Mouse (Mus musculus) intestine, embryonic 15.5 days (tissue): Measurements from ENCODE around the gene Gm28308. TPM values are rescaled to one million over a fixed set of nuclear protein-coding genes. Genes with fewer than 3 reads are reported as not detected.
A peak's percentile ranks its signal among the peaks of the same experiment; 100 is the strongest.

Experiments used
- ATAC-seq: fragments of 200-750 bp; cut with Nextera tagmentation; 2 replicates; pipeline ENCODE4 v1.8.0; 2017; ENCODE audit warnings: moderate TSS enrichment, moderate library complexity
- H3K27ac ChIP-seq: fragments of 300-500 bp; sonication (generic); 2 replicates; pipeline ENCODE4 v1.5.1; 2015; ENCODE audit warnings: mild to moderate bottlenecking, inconsistent platforms
- H3K27me3 ChIP-seq: fragments of 300-500 bp; sonication (generic); replicated peaks from 2 replicates; pipeline ENCODE4 v1.6.1; 2015; ENCODE audit warnings: inconsistent platforms
- H3K36me3 ChIP-seq: fragments of 300-500 bp; sonication (generic); 2 replicates; pipeline ENCODE4 v1.6.1; 2015; ENCODE audit warnings: inconsistent platforms
- H3K4me1 ChIP-seq: fragments of 300-500 bp; sonication (generic); replicated peaks from 2 replicates; pipeline ENCODE4 v1.6.1; 2015; ENCODE audit warnings: inconsistent platforms
- H3K4me2 ChIP-seq: fragments of 300-500 bp; sonication (generic); replicated peaks from 2 replicates; pipeline ENCODE4 v1.6.1; 2015; ENCODE audit warnings: mild to moderate bottlenecking, inconsistent platforms
- H3K4me3 ChIP-seq: fragments of 300-500 bp; sonication (generic); replicated peaks from 2 replicates; pipeline ENCODE4 v1.5.1; 2015; ENCODE audit warnings: inconsistent platforms
- H3K9ac ChIP-seq: fragments of 300-500 bp; sonication (generic); 2 replicates; pipeline ENCODE4 v1.6.1; 2015; ENCODE audit warnings: inconsistent platforms
- H3K9me3 ChIP-seq: fragments of 300-500 bp; sonication (generic); 2 replicates; pipeline ENCODE4 v1.6.1; 2016; ENCODE audit warnings: inconsistent platforms
- WGBS: fragments of 180-500 bp; shearing (Covaris S2); methylation state at CpG from one replicate; pipeline ENCODE4 v1.1.7; 2015; 5-methylcytosine and 5-hydroxymethylcytosine counted together
- polyA plus RNA-seq: library from polyadenylated mRNA; unstranded; fragments of >200 nt; fragmentation: Nextera tagmentation; extraction: Ambion mirVana; gene quantifications from 2 replicates; pipeline ENCODE4 v1.2.1, GENCODE M21; 2015

Gm28308 gene
- polyA plus RNA-seq, 1 experiment from 2014 or later = not detected

GRCm38 (mm10) chr6:52235267-52235666 lies 22.1 kb upstream of the Gm28308 start:
- H3K4me1 ChIP-seq = peaks cover 17% of the 10 kb centered on the region
- WGBS = 29% methylated on average over 9 of the region's 9 CpGs
- peak overlapping the region; percentile 48 for H3K4me2 ChIP-seq
- no peaks in the 10 kb centered on the region for H3K36me3 ChIP-seq
- no peak overlapping the region for H3K9ac ChIP-seq
- ATAC-seq = no peak
- H3K4me3 ChIP-seq = peak overlapping the region; percentile 38; the same call in 1 of the 2 replicates
- no peaks in the 10 kb centered on the region for H3K9me3 ChIP-seq
- no peak overlapping the region; the same call in 1 of the 2 replicates for H3K27ac ChIP-seq
- peaks cover 87% of the 10 kb centered on the region for H3K27me3 ChIP-seq

GRCm38 (mm10) chr6:52234428-52235140 lies 21.4 kb upstream of the Gm28308 start:
- H3K27me3 ChIP-seq = peaks cover 86% of the 10 kb centered on the region
- peaks cover 14% of the 10 kb centered on the region for H3K4me1 ChIP-seq
- 1% methylated on average over 65 of the region's 68 CpGs for WGBS
- H3K9me3 ChIP-seq = no peaks in the 10 kb centered on the region
- 0 out of 2 replicates have a peak overlapping the region, but pooled peaks have one; percentile 62 for H3K27ac ChIP-seq
- no peaks in the 10 kb centered on the region for H3K36me3 ChIP-seq
- ATAC-seq = peak; percentile 19
- H3K4me2 ChIP-seq = peak overlapping the region; percentile 48
- peak overlapping the region; percentile 44 for H3K9ac ChIP-seq
- H3K4me3 ChIP-seq = peak overlapping the region; percentile 38

GRCm38 (mm10) chr6:52233546-52234427 lies 20.6 kb upstream of the Gm28308 start:
- Histone ChIP-seq H3K27ac (peak overlapping the region; percentile 48; the same call in 1 of the 2 replicates), H3K9ac (peak overlapping the region; percentile 44), H3K4me3 (peak overlapping the region; percentile 38), H3K4me1 (peaks cover 14% of the 10 kb centered on the region), H3K36me3 (no peaks in the 10 kb centered on the region), H3K4me2 (peak overlapping the region; percentile 48), H3K27me3 (peaks cover 88% of the 10 kb centered on the region), H3K9me3 (no peaks in the 10 kb centered on the region)
- WGBS = 1% methylated on average over 70 of the region's 70 CpGs
- peak; percentile 21; the same call in 1 of the 2 replicates for ATAC-seq

GRCm38 (mm10) chr6:52232984-52233545 lies 19.9 kb upstream of the Gm28308 start:
- peak overlapping the region; percentile 48; the same call in 1 of the 2 replicates for H3K27ac ChIP-seq
- no peaks in the 10 kb centered on the region for H3K9me3 ChIP-seq
- H3K27me3 ChIP-seq = peaks cover 92% of the 10 kb centered on the region
- peaks cover 14% of the 10 kb centered on the region for H3K4me1 ChIP-seq
- WGBS = 3% methylated on average over 23 of the region's 23 CpGs
- H3K4me3 ChIP-seq = peak overlapping the region; percentile 38
- H3K36me3 ChIP-seq = no peaks in the 10 kb centered on the region
- peak overlapping the region; percentile 44 for H3K9ac ChIP-seq
- ATAC-seq = no peak
- H3K4me2 ChIP-seq = peak overlapping the region; percentile 48

GRCm38 (mm10) chr6:52232568-52232965 lies 19.4 kb upstream of the Gm28308 start:
- H3K9ac ChIP-seq = peak overlapping the region; percentile 44; the same call in 1 of the 2 replicates
- peak overlapping the region; percentile 38 for H3K4me3 ChIP-seq
- no peaks in the 10 kb centered on the region for H3K9me3 ChIP-seq
- ATAC-seq = no peak
- under 1% methylated on average over 18 of the region's 18 CpGs for WGBS
- H3K27me3 ChIP-seq = peaks cover 91% of the 10 kb centered on the region
- no peaks in the 10 kb centered on the region for H3K36me3 ChIP-seq
- peak overlapping the region; percentile 48 for H3K4me2 ChIP-seq
- H3K27ac ChIP-seq = no peak overlapping the region
- H3K4me1 ChIP-seq = peaks cover 14% of the 10 kb centered on the region

- 0 out of 2 replicates have a peak overlapping the region, but pooled peaks have one; percentile 26 for H3K9ac ChIP-seq
- WGBS = 2% methylated on average over 18 of the region's 18 CpGs
- H3K4me1 ChIP-seq = peaks cover 14% of the 10 kb centered on the region
- no peak overlapping the region for H3K27ac ChIP-seq
- H3K27me3 ChIP-seq = peaks cover 91% of the 10 kb centered on the region
- no peaks in the 10 kb centered on the region for H3K9me3 ChIP-seq
- ATAC-seq = no peak
- peak overlapping the region; percentile 38; the same call in 1 of the 2 replicates for H3K4me3 ChIP-seq
- no peaks in the 10 kb centered on the region for H3K36me3 ChIP-seq
- peak overlapping the region; percentile 48 for H3K4me2 ChIP-seq
Observed at GRCm38 (mm10) chr6:52231885-52232567, 18.9 kb upstream of the Gm28308 start.

GRCm38 (mm10) chr6:52230516-52231165 lies 17.5 kb upstream of the Gm28308 start, which contains the start of gene Hoxa9:
TSS of gene Hoxa9 (minus strand) at chr6:52231089.
- Histone ChIP-seq H3K4me1 (peaks cover 14% of the 10 kb centered on the region), H3K9me3 (no peaks in the 10 kb centered on the region), H3K4me2 (peak within 1 kb of the TSS; percentile 48), H3K4me3 (peak within 1 kb of the TSS; percentile 38), H3K27me3 (peaks cover 91% of the 10 kb centered on the region), H3K36me3 (no peaks in the 10 kb centered on the region), H3K9ac (peak within 1 kb of the TSS; percentile 26; the same call in 1 of the 2 replicates), H3K27ac (peak within 1 kb of the TSS; percentile 46; the same call in 1 of the 2 replicates)
- ATAC-seq = peak; percentile 36; the same call in 1 of the 2 replicates
- WGBS = 1% methylated on average over 24 of the region's 36 CpGs

GRCm38 (mm10) chr6:52229558-52230416 lies 16.6 kb upstream of the Gm28308 start:
- peaks cover 91% of the 10 kb centered on the region for H3K27me3 ChIP-seq
- H3K4me2 ChIP-seq = peak overlapping the region; percentile 41
- peak overlapping the region; percentile 19; the same call in 1 of the 2 replicates for H3K9ac ChIP-seq
- peaks cover 16% of the 10 kb centered on the region for H3K4me1 ChIP-seq
- no peaks in the 10 kb centered on the region for H3K9me3 ChIP-seq
- ATAC-seq = no peak
- peak overlapping the region; percentile 25 for H3K4me3 ChIP-seq
- 1% methylated on average over 44 of the region's 44 CpGs for WGBS
- no peaks in the 10 kb centered on the region for H3K36me3 ChIP-seq
- 0 out of 2 replicates have a peak overlapping the region, but pooled peaks have one; percentile 46 for H3K27ac ChIP-seq

- WGBS = 3% methylated on average over 38 of the region's 38 CpGs
- Histone ChIP-seq H3K9me3 (no peaks in the 10 kb centered on the region), H3K4me1 (peaks cover 7% of the 10 kb centered on the region), H3K27ac (0 out of 2 replicates have a peak overlapping the region, but pooled peaks have one; percentile 32), H3K9ac (peak overlapping the region; percentile 18; the same call in 1 of the 2 replicates), H3K4me2 (peak overlapping the region; percentile 41), H3K27me3 (peaks cover 91% of the 10 kb centered on the region), H3K36me3 (no peaks in the 10 kb centered on the region), H3K4me3 (peak overlapping the region; percentile 25)
- ATAC-seq = no peak
Observed at GRCm38 (mm10) chr6:52228475-52229465, 15.6 kb upstream of the Gm28308 start.
